Mouse (Mus musculus) liver, embryonic 16.5 days (tissue): Measurements from ENCODE around the gene Lrsam1. TPM values are rescaled to one million over a fixed set of nuclear protein-coding genes. Genes with fewer than 3 reads are reported as not detected.

Experiments used
- ATAC-seq: fragments of 200-750 bp; cut with Nextera tagmentation; 2 replicates; pipeline ENCODE4 v1.8.0; 2017; ENCODE audit warnings: low read depth, mild to moderate bottlenecking, moderate number of reproducible peaks, moderate library complexity
- H3K27ac ChIP-seq: fragments of 300-500 bp; sonication (generic); 2 replicates; pipeline ENCODE4 v1.5.1; 2014; ENCODE audit warnings: mild to moderate bottlenecking, low read length
- H3K27me3 ChIP-seq: fragments of 300-500 bp; sonication (generic); 2 replicates; pipeline ENCODE4 v1.6.1; 2014; ENCODE audit warnings: low read depth, low read length, mixed read lengths; ENCODE audit not compliant: control insufficient read depth, insufficient read depth
- H3K36me3 ChIP-seq: fragments of 300-500 bp; sonication (generic); 2 replicates; pipeline ENCODE4 v1.6.1; 2014; ENCODE audit warnings: mild to moderate bottlenecking; ENCODE audit not compliant: control insufficient read depth, insufficient read depth
- H3K4me1 ChIP-seq: fragments of 300-500 bp; sonication (generic); 2 replicates; pipeline ENCODE4 v1.6.1; 2014; ENCODE audit warnings: low read depth, low read length, mixed read lengths; ENCODE audit not compliant: control insufficient read depth
- H3K4me2 ChIP-seq: fragments of 300-500 bp; sonication (generic); 2 replicates; pipeline ENCODE4 v1.6.1; 2014; ENCODE audit warnings: low read depth, low read length, mixed read lengths
- H3K4me3 ChIP-seq: fragments of 300-500 bp; sonication (generic); 2 replicates; pipeline ENCODE4 v1.5.1; 2014; ENCODE audit warnings: low read depth, mild to moderate bottlenecking, low read length
- H3K9ac ChIP-seq: fragments of 300-500 bp; sonication (generic); 2 replicates; pipeline ENCODE4 v1.6.1; 2014; ENCODE audit warnings: low read depth, low read length
- H3K9me3 ChIP-seq: fragments of 300-500 bp; sonication (generic); replicated peaks from 2 replicates; pipeline ENCODE4 v1.6.1; 2016; ENCODE audit warnings: low read length; ENCODE audit not compliant: control insufficient read depth
- WGBS: fragments of 180-500 bp; shearing (Covaris S2); extraction: QIAGEN DNeasy Blood & Tissue Kit; methylation state at CpG from one replicate; pipeline ENCODE4 v1.1.7; 2014; ENCODE audit not compliant: insufficient replicate concordance; 5-methylcytosine and 5-hydroxymethylcytosine counted together
- polyA plus RNA-seq: library from polyadenylated mRNA; unstranded; fragments of >200 nt; fragmentation: Nextera tagmentation; extraction: Ambion mirVana; gene quantifications from 2 replicates; pipeline ENCODE4 v1.2.1, GENCODE M21; 2015

Gene Lrsam1
- polyA plus RNA-seq, 1 experiment from 2014 or later = 1.9 TPM

GRCm38 (mm10) chr2:32912210-32912804 is 49.1 kb downstream of the Lrsam1 start:
- peaks cover 3% of the 10 kb centered on the region for H3K4me1 ChIP-seq
- H3K27me3 ChIP-seq = no peaks in the 10 kb centered on the region
- H3K9ac ChIP-seq = no peak overlapping the region
- no peak overlapping the region for H3K4me3 ChIP-seq
- no peak overlapping the region for H3K27ac ChIP-seq
- H3K4me2 ChIP-seq = no peak overlapping the region
- no peaks in the 10 kb centered on the region for H3K9me3 ChIP-seq
- WGBS = 29% methylated on average over 19 of the region's 19 CpGs
- no peak for ATAC-seq
- H3K36me3 ChIP-seq = no peaks in the 10 kb centered on the region; the same call in 1 of the 2 replicates

GRCm38 (mm10) chr2:32911639-32912182 is 49.7 kb downstream of the Lrsam1 start:
- Histone ChIP-seq H3K4me2 (no peak overlapping the region), H3K9ac (no peak overlapping the region), H3K9me3 (no peaks in the 10 kb centered on the region), H3K4me1 (peaks cover 5% of the 10 kb centered on the region), H3K27me3 (no peaks in the 10 kb centered on the region), H3K36me3 (no peaks in the 10 kb centered on the region; the same call in 1 of the 2 replicates), H3K4me3 (no peak overlapping the region), H3K27ac (no peak overlapping the region)
- 64% methylated on average over 7 of the region's 7 CpGs for WGBS
- no peak for ATAC-seq

- Histone ChIP-seq H3K4me3 (no peak overlapping the region), H3K27me3 (no peaks in the 10 kb centered on the region), H3K9me3 (no peaks in the 10 kb centered on the region), H3K4me1 (peaks cover 28% of the 10 kb centered on the region), H3K4me2 (no peak overlapping the region), H3K9ac (no peak overlapping the region), H3K27ac (no peak overlapping the region), H3K36me3 (no peaks in the 10 kb centered on the region; the same call in 1 of the 2 replicates)
- ATAC-seq = no peak
- 55% methylated on average over 11 of the region's 11 CpGs for WGBS
These were observed 52.6 kb downstream of the Lrsam1 start for GRCm38 (mm10) chr2:32908796-32909195.

GRCm38 (mm10) chr2:32908272-32908671 is 53.1 kb downstream of the Lrsam1 start:
- no peak overlapping the region for H3K4me2 ChIP-seq
- H3K9me3 ChIP-seq = no peaks in the 10 kb centered on the region
- no peak for ATAC-seq
- no peak overlapping the region for H3K9ac ChIP-seq
- H3K27me3 ChIP-seq = no peaks in the 10 kb centered on the region
- peaks cover 31% of the 10 kb centered on the region for H3K4me1 ChIP-seq
- H3K4me3 ChIP-seq = no peak overlapping the region
- WGBS = 44% methylated on average over 6 of the region's 6 CpGs
- no peaks in the 10 kb centered on the region; the same call in 1 of the 2 replicates for H3K36me3 ChIP-seq
- no peak overlapping the region for H3K27ac ChIP-seq

GRCm38 (mm10) chr2:32907442-32907841 is 54.0 kb downstream of the Lrsam1 start:
- Histone ChIP-seq H3K27ac (no peak overlapping the region), H3K4me3 (no peak overlapping the region), H3K27me3 (no peaks in the 10 kb centered on the region), H3K9ac (no peak overlapping the region), H3K9me3 (no peaks in the 10 kb centered on the region), H3K36me3 (no peaks in the 10 kb centered on the region; the same call in 1 of the 2 replicates), H3K4me2 (no peak overlapping the region), H3K4me1 (peaks cover 31% of the 10 kb centered on the region)
- WGBS = 68% methylated on average over 8 of the region's 8 CpGs
- ATAC-seq = no peak

GRCm38 (mm10) chr2:32905297-32905696 is 56.1 kb downstream of the Lrsam1 start:
- H3K4me2 ChIP-seq = no peak overlapping the region
- no peak overlapping the region for H3K9ac ChIP-seq
- ATAC-seq = no peak

GRCm38 (mm10) chr2:32904637-32905036 is 56.8 kb downstream of the Lrsam1 start:
- no peak overlapping the region for H3K9ac ChIP-seq

More at GRCm38 (mm10) chr2:32905297-32905696, 56.1 kb downstream of the Lrsam1 start:
- Histone ChIP-seq H3K4me1 (peaks cover 31% of the 10 kb centered on the region), H3K36me3 (no peaks in the 10 kb centered on the region; the same call in 1 of the 2 replicates), H3K4me3 (no peak overlapping the region), H3K27ac (no peak overlapping the region; the same call in 1 of the 2 replicates), H3K9me3 (no peaks in the 10 kb centered on the region), H3K27me3 (no peaks in the 10 kb centered on the region)
- WGBS = 57% methylated on average over 8 of the region's 8 CpGs

GRCm38 (mm10) chr2:32903470-32903869 is 57.9 kb downstream of the Lrsam1 start:
- ATAC-seq = no peak
- H3K9ac ChIP-seq = no peak overlapping the region
- H3K9me3 ChIP-seq = no peaks in the 10 kb centered on the region
- no peaks in the 10 kb centered on the region for H3K27me3 ChIP-seq
- H3K4me3 ChIP-seq = no peak overlapping the region
- H3K4me1 ChIP-seq = peaks cover 31% of the 10 kb centered on the region
- no peaks in the 10 kb centered on the region for H3K36me3 ChIP-seq
- WGBS = 49% methylated on average over 4 of the region's 4 CpGs
- no peak overlapping the region for H3K4me2 ChIP-seq
- no peak overlapping the region for H3K27ac ChIP-seq

More at GRCm38 (mm10) chr2:32904637-32905036, 56.8 kb downstream of the Lrsam1 start:
- Histone ChIP-seq H3K27me3 (no peaks in the 10 kb centered on the region), H3K27ac (peak overlapping the region; percentile 39; the same call in 1 of the 2 replicates), H3K36me3 (no peaks in the 10 kb centered on the region), H3K4me1 (peaks cover 31% of the 10 kb centered on the region), H3K4me2 (no peak overlapping the region), H3K9me3 (no peaks in the 10 kb centered on the region), H3K4me3 (no peak overlapping the region)
- 24% methylated on average over 5 of the region's 5 CpGs for WGBS
- peak; percentile 81 for ATAC-seq

GRCm38 (mm10) chr2:32902126-32902525 is 59.3 kb downstream of the Lrsam1 start:
- no peaks in the 10 kb centered on the region for H3K27me3 ChIP-seq
- no peak for ATAC-seq
- WGBS = 63% methylated on average over 9 of the region's 9 CpGs
- H3K4me3 ChIP-seq = no peak overlapping the region
- H3K27ac ChIP-seq = no peak overlapping the region
- no peak overlapping the region for H3K4me2 ChIP-seq
- H3K4me1 ChIP-seq = peaks cover 33% of the 10 kb centered on the region
- no peak overlapping the region for H3K9ac ChIP-seq
- no peaks in the 10 kb centered on the region for H3K36me3 ChIP-seq
- no peaks in the 10 kb centered on the region for H3K9me3 ChIP-seq
